Mouse (Mus musculus): ENCODE measurements around the gene Cnot6.

DNA sequence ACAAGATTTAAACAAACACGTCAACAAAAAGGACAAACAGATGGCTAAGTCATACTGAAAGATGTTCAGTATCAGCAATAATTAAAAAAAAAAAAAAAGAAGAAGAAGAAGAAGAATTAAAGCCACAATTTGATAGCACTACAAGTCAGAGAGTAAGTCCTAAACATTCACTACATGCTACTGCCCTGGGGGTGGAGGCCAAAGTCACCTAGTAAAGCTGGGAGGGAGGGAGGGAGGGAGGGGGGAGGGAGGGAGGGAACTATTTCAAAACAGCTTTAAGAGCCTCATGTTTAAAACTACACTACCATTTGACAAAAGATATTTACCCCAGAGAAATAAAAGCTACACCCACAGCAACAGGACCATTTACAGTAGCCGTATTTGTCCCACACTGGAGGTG lies 16.8 kb downstream of the Cnot6 start:
- TF ChIP-seq CTCF (IDR thresholded peaks at IDR 0.05; ENCODE audit: borderline replicate concordance, extremely low read depth, insufficient read depth, insufficient read length) (no peak), POLR2A (IDR thresholded peaks at IDR 0.05; ENCODE audit: borderline replicate concordance, extremely low read depth, insufficient read depth, insufficient read length, poor library complexity, severe bottlenecking) (no peak)
